Mouse (Mus musculus) layer of hippocampus, adult 9-10 months (tissue): ENCODE data around the gene Zwilch.
A peak's percentile ranks its signal among the peaks of the same experiment; 100 is the strongest.
"Not testable (repeated sequence)": the region's sequence is repeated elsewhere in the genome, so short reads cannot be mapped to it uniquely, and the experiment has no call there.

Source experiments
- DNase-seq: peaks from one replicate; pipeline ENCODE4 v3.0.0; 2022; ENCODE audit warnings: low spot score

The Zwilch gene

GRCm38 (mm10) chr9:64172816-64173665 is at the start of gene Zwilch, which contains the start of gene Rpl4:
Gene Zwilch, minus strand, starts transcription at chr9:64173104.
Gene Rpl4, plus strand, starts transcription at chr9:64173375.
- DNase-seq: peak; percentile 88

- DNase-seq: no peak
Measured at GRCm38 (mm10) chr9:64222098-64222497, 49.2 kb upstream of the Zwilch start.

GRCm38 (mm10) chr9:64221480-64221879 is 48.6 kb upstream of the Zwilch start:
- no peak for DNase-seq

DNA sequence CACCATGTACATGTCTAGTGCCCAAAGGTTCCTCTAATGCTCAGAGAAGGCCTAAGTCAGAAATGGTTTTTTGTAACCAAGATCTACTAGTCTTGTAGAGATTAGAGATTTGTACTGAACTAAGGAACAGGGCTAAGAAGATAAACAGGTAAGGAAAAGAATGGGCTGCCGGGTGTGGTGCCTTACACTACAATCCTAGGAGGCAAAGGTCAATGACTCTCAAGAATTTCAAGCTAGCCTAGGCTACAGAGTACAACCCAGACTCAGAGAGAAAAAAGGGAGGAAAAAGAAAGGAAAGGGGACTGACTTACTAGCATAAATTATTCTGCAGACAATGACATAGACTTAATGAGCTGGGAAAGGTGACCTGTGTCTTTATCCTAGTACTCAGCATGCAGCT is 47.7 kb upstream of the Zwilch start:
- DNase-seq: no peak

DNA sequence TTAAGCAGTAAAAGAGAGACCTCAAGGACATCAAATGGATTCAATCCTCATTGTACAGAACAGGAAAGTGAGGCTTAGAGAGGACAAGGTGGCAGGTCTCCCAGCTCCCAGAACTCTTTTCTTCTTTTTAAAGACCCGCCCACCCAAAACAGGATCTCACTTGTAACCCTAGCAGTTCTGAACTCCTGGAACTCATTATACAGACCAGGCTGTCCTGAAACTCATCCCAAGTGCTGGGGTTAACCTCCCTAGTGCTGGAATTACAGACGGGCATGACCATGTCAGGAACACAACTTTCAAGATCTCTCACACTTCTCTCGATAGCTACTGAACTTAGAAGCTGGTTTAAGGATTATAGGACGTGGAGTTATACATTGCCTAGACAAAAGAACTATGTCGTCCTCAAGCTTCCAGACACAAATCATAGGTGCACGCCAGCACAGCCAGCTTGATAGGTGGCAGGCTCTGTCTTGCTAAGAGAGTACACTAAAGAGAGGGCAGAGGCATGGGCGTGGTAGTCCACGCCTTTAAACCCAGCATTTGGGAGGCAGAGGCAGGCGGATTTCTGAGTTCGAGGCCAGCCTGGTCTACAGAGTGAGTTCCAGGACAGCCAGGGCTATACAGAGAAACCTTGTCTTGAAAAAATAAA is 47.0 kb upstream of the Zwilch start:
- DNase-seq: no peak

DNA sequence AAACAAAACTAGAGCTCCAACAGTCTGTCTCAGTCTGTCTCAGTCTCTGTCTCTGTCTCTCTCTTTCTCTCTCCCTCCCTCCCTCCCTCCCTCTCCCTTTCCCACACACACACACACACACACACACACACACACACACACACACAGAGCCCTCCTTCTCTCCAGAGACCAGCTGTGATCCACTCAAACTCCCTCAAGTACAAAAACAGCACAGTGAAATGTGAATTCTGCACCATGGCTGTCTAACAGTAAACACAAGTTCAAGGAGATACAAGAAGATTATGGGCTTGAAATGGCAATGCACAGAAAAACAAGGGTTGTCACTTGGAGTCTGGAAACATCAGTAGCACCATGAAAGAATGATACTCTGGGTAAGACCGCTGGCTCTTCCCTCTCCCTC is 46.4 kb upstream of the Zwilch start:
- DNase-seq: no peak

DNA sequence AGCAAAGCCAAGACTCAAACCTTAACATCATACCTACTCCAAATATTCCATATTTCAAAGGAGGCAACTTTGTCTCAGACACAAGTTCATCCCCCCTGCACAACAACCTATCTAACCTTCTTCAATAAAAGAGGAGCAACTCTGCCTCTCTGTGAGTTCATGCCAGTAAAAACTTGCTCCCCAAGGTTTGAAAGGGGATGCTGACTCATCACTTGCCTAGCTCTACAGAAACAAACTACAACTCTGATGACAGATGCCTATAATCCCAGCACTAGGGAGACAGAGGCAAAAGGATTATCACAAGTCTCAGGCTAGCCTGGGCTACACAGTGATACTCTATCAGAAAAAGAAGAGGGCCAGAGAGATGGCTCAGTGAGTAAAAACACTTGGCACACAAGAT is 45.0 kb upstream of the Zwilch start:
- DNase-seq: no peak

DNA sequence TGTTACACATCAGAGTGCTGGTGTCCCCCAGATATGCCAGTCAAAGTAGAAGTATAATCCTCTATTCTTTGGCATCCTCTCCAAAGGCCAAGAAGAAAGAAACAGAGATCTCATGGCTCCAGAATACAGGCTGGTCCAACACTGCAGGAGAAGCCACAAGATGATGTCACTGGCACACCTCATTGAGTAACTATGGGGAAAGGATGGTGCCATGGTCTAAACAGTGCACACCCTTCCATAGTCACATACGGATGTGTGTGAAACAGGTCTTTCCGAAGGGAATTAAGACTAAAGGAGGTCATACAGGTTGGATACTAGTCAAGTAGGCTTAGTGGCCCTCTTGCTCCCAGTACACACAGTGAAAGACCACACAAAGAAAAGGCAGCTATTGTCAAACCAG is 43.7 kb upstream of the Zwilch start:
- no peak for DNase-seq

- no peak for DNase-seq
Measured at GRCm38 (mm10) chr9:64216090-64216489, 43.2 kb upstream of the Zwilch start.

GRCm38 (mm10) chr9:64214452-64214851 is 41.5 kb upstream of the Zwilch start:
- no peak for DNase-seq

DNA sequence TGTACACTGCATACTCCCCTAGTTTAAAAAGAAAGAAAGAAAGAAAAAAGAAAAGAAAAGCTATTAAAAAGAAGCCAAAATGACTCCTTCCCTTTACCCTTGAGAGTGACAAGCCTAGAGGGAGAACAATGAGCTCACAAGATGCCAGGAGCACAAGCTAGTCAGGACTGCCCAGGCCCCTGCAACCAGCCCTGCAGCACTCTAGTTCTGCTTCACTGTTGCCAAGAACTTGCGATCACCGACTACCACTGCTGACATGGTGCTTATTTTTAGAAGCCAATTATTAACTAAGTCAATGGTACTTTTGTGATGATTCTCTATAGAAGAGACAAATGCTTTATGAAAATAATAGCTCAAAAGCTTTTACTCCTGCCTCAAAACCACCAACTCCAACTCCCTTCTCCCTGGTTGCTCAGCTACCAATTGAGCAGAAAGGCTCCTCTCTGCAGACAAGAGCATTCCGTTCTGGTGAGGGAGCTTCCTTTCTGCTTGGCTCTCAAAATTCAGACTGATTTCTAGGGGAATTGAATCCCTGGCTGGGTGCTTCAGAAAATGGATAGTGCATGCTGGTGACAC is 34.7 kb upstream of the Zwilch start:
- peak; percentile 26 for DNase-seq

DNA sequence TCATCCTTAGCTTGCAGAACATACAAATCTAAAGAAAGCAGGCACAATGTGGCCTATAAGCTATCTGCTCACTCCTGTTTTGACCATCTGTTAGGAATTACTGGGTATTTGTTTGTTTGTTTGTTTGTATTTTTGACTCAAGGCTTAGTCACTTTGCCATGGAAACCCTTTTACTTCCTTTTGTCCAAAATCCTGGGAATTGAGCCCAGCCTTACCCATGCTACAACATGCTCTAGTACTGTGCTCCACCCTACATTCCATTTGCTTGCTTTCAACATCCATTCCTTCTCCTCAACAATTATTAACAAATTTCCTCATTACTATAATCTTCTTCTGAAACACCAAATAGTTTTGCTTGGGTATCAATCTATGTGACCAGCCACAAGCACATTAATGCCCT is 30.0 kb upstream of the Zwilch start:
- DNase-seq: no peak

- DNase-seq: no peak
Measured at GRCm38 (mm10) chr9:64202331-64202730, 29.4 kb upstream of the Zwilch start.

DNA sequence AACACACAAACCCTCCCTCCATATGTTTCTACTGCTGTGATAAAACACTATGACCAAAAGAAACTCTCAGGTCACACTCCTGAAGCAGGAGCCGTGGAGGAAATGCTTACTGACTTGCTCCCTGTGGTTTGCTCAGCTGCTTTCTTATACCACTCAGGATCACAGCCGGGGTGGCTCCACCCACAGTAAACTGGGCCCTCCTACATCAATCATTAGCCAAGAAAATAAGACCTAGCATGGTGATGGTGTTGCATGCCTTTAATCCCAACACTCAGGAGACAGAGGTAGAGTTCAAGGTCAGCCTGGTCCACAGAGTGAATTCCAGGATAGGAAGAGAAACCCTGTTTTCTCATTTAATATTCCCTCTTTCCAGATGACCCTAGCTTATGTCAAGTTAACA is 27.0 kb upstream of the Zwilch start:
- no peak for DNase-seq

DNA sequence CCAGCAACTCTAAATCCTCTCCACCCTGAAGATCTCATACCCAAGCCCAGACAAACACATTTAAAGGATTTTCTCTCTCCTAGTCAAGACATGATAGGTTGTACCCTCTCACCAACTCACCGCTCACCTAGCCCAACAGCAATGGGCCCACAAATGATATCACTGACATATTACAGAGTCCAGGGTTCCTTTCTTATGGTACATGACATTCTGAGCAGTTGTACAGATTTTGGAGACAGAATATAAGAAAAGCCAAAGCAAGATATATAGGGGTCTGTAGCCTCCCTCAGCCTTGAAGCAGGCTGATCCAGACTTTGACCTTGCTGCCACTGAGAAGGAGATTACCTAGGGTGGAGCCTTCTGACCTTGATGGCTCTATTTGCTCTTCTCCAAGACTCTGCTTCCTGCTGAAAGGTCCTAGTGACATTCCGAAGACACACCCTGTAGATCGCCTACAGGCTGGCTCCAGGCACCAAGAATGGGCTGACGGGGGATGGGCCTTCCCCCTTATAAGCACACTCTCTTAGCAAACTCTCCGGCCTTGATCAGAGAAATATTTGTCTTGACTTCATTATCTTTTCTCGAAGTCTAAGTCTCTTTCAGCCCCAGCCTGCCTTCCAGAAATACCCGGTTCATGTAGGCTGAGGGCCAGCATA is 26.0 kb upstream of the Zwilch start:
- not testable (repeated sequence) for DNase-seq

DNA sequence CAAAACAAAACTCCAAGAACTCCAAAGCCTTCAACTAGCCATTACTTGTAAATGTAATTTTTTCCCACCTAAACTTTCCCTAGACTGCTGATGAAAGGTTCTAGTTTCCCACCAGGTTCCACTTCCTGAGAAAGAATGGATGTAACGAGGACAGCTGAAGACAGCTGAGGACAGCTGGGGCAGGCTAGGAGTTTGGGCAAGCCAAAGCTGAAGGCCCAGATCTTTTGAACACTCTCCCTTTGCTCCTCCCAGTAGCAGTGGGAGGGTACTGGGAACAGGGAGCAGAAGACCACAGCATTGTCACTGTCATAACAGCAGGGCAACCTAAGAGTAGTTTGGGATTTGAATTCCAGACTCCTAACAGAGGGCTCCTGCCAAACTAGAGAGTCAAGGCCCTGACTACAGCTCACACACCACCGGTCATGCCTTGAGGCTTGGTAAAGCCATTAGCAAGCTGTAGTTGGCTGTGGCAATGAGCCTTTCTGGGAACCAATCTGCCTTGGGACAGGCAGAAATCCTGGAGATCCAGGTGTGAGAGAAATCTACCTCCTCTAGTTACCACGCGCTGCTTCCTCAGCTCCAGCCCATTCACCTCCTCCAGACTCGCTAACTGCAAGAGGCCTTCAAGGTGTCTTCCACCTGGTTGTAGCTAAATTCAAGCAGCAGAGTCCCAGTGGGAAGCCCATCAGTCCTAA is 25.3 kb upstream of the Zwilch start:
- DNase-seq: no peak

DNA sequence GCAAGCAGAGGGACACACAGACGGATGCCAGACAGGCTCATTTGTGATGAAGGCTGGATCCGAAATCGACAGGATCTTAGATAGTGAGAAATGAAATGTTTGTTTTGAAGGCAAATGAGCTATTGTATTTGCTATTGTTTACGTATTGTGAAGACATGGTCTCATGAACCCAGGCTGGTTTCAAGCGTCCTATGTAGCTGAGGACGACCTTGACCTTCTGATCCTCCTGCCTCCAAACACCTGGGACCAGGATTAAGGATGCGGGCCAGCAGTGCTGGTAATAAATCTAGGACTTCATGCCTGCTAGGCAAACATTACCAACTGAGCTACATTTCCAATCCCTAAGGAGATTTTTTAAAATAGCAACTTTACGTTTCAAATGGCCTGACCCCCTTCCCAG is 24.6 kb upstream of the Zwilch start:
- DNase-seq: no peak

GRCm38 (mm10) chr9:64195554-64195953 is 22.6 kb upstream of the Zwilch start:
- DNase-seq: peak; percentile 66

DNA sequence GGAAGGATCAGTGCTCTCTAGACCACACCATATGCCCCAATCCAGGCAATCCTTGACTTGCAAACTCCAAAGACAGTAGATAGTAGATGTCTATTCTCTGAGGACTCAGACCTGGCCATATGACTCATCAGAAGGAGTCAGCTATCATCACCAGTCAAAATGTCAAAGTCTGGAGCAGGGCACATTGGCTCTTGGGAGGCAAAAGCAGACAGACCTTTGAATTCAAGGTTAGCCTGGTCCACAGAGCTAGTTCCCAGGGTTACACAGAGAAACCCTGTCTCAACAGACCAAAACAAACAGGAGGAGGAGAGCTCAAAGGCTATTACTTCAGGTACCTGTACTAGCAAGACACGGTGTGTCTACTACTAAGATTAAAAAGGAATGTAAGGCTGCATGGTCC is 21.0 kb upstream of the Zwilch start:
- no peak for DNase-seq

DNA sequence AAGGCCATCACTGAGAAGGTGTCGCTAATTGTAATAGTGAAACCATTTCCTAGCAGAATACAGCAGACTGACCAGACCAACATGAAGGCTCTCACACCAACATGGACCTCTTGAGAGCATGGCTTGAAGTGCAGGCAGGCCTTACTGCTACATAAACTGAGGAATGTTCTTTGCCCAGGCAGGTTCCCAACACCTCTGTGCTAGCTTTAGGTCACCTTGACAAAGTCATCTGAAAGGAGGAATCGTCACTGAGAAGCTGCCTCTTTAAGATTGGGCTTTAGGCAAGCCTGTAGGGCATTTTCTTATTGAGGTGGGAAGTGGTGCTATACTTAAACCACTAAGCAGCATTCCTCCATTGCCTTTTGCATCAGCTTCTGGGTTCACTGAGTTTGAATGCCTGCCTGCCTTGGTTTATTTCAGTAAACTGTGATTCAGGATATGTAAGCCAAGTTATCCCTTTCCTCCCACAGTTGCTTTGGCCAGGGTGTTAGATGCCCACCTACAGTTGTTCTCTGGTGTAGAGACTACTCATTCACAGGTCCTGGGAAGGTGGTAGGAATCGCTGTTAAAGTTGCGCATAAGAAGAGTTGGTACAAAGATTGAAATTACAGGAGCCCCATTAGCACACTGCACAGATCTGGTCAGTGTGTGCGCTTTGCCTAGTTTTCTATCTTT is 11.4 kb upstream of the Zwilch start:
- DNase-seq: no peak

DNA sequence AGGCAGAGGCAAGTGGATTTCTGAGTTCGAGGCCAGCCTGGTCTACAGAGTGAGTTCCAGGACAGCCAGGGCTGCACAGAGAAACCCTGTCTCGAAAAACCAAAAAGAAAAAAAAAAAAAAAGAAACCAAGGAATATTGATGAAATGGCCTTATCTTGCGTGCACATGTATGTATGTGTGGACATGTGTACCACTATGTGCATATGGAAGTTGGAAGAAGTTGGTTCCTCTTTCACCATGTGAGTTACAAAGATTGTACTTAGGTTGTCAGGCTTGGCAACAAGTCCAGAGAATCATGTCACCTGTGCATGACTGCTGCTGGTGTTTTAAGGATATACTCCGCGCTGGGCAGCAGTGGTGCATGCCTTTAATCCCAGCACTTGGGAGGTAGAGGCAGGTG is 10.4 kb upstream of the Zwilch start:
- not testable (repeated sequence) for DNase-seq
